Mouse (Mus musculus) G1E (cell line): ENCODE data around the gene Opn5. TPM values are rescaled to one million over a fixed set of nuclear protein-coding genes. Genes with fewer than 3 reads are reported as not detected.

ENCODE experiments used
- ATAC-seq: 2 replicates; pipeline ENCODE4 v1.8.0; 2016; ENCODE audit warnings: mild to moderate bottlenecking; ENCODE audit not compliant: insufficient number of reproducible peaks, poor library complexity, low FRiP score, severe bottlenecking; ENCODE audit errors: extremely low read depth
- DNase-seq: peaks from one replicate; pipeline ENCODE4 v3.0.0; 2012; ENCODE audit warnings: low spot score
- H3K27me3 ChIP-seq: 2 replicates; pipeline ENCODE4 v1.6.1; 2012; ENCODE audit warnings: mild to moderate bottlenecking, low read length, inconsistent platforms; ENCODE audit not compliant: insufficient read depth
- H3K36me3 ChIP-seq: replicated peaks from 2 replicates; pipeline ENCODE3; 2012; ENCODE audit warnings: mild to moderate bottlenecking, inconsistent platforms
- H3K4me1 ChIP-seq: 2 replicates; pipeline ENCODE4 v1.6.1; 2012; ENCODE audit warnings: low read depth, low read length, inconsistent platforms, mixed read lengths; ENCODE audit not compliant: insufficient read depth
- H3K4me3 ChIP-seq: 2 replicates; pipeline ENCODE4 v1.5.1; 2012; ENCODE audit warnings: low read depth, mild to moderate bottlenecking, inconsistent platforms, low read length, moderate library complexity, mixed read lengths
- H3K9me3 ChIP-seq: replicated peaks from 2 replicates; pipeline ENCODE4 v1.6.1; 2012; ENCODE audit warnings: inconsistent platforms
- CTCF ChIP-seq: IDR thresholded peaks from 2 replicates; pipeline ENCODE4 v1.5.1; 2012; ENCODE audit warnings: low read depth, low read length, inconsistent platforms, mixed read lengths
- GATA1 ChIP-seq: IDR thresholded peaks from 2 replicates; pipeline ENCODE4 v1.6.1; 2012; ENCODE audit warnings: borderline replicate concordance, low read length, inconsistent platforms, mixed read lengths
- GATA2 ChIP-seq: IDR thresholded peaks from 2 replicates; pipeline ENCODE4 v1.6.1; 2012; ENCODE audit warnings: low read depth, low read length, inconsistent platforms, borderline replicate concordance
- POLR2AphosphoS5 ChIP-seq: IDR thresholded peaks from 2 replicates; pipeline ENCODE4 v1.6.1; 2012; ENCODE audit warnings: low read depth, low read length, inconsistent platforms; ENCODE audit not compliant: insufficient replicate concordance
- TAL1 ChIP-seq: conservative IDR thresholded peaks from 2 replicates; pipeline ENCODE4 v1.6.1; 2012; ENCODE audit warnings: low read depth, low read length, inconsistent platforms, mixed read lengths
- polyA plus RNA-seq: library from polyadenylated mRNA; stranded (reverse); fragments of >175 nt; gene quantifications from 2 replicates; pipeline ENCODE4 v1.2.3, GENCODE M21; 2012
- total RNA-seq, 2 experiments: library from RNA; stranded (forward) in 1 of 2; stranded (reverse) in 1 of 2; fragments of 200-1000 nt in 1 of 2; fragments of >200 nt in 1 of 2; fragmentation: Nextera tagmentation in 1 of 2; gene quantifications; 2 replicates each; pipeline ENCODE4 v1.2.3; 2014 to 2017

Gene Opn5
- total RNA-seq (2014; fragmentation: Nextera tagmentation) (not detected in 2 replicates), total RNA-seq (2017) (not detected in 2 replicates), polyA plus RNA-seq (not detected in 2 replicates)

DNA sequence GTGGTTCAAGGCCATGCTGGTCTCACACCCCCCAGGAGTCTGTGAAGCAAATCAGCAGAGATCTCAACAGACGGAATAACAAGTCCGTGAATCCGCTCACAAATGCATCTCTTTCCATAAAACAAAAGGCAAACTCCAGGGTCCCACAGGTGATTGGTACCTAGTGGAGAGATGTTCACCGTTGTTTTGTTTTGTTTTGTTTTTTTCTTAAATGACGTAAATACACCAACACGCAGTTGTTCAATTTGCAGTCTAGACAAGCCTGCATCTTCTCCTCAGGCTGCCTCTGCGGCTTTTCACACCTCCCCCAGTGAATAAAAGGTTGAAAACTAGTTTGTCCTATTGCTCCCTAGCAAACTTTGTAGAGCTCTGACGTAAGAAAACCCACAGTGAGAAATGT is at the start of gene Opn5:
Gene Opn5, minus strand, starts transcription at position 101 of the 400 bp plus-strand sequence.
- no peak within 1 kb of the TSS for H3K4me3 ChIP-seq
- H3K4me1 ChIP-seq, result no peaks in the 10 kb centered on the region
- peaks cover 24% of the 10 kb centered on the region for H3K9me3 ChIP-seq
- H3K27me3 ChIP-seq, result no peaks in the 10 kb centered on the region
- DNase-seq (no peak), ATAC-seq (no peak)
- no peaks in the 10 kb centered on the region for H3K36me3 ChIP-seq
- TF ChIP-seq GATA1 (no peak), GATA2 (no peak), CTCF (no peak), TAL1 (no peak), POLR2AphosphoS5 (no peak)

- H3K4me3 ChIP-seq, result no peak overlapping the region
- H3K27me3 ChIP-seq, result no peaks in the 10 kb centered on the region
- ATAC-seq, result no peak
- H3K36me3 ChIP-seq, result no peaks in the 10 kb centered on the region
- no peak for DNase-seq
- H3K4me1 ChIP-seq, result no peaks in the 10 kb centered on the region
- TF ChIP-seq GATA2 (no peak), CTCF (no peak), POLR2AphosphoS5 (no peak), GATA1 (no peak), TAL1 (no peak)
- H3K9me3 ChIP-seq, result peaks cover 15% of the 10 kb centered on the region
These were observed 47.6 kb upstream of the Opn5 start for GRCm38 (mm10) chr17:42658634-42659422.

DNA sequence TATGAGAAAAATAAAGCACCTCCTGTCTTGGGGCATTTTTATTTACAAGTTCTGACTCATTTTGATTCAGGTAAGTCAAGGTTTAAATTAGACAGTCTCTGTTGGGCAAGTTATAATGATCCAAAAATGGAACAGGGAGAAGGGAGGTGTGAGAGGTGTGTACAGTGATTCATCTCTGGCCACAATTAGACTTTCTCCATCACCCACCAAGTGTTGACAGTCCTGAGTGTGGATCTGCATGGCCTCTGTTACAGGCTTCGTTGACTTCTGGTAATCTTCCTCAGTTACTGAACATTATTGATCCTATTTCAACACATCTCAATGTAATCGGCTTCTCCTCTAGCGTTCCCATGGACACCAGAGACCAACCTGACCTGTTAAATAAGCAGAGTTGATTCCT is 32.2 kb upstream of the Opn5 start:
- Histone ChIP-seq H3K4me1 (no peaks in the 10 kb centered on the region), H3K36me3 (no peaks in the 10 kb centered on the region), H3K4me3 (no peak overlapping the region), H3K9me3 (peaks cover 25% of the 10 kb centered on the region), H3K27me3 (no peaks in the 10 kb centered on the region)
- ATAC-seq (no peak), DNase-seq (no peak)
- TF ChIP-seq TAL1 (no peak), GATA2 (no peak), POLR2AphosphoS5 (no peak), GATA1 (no peak), CTCF (no peak)

DNA sequence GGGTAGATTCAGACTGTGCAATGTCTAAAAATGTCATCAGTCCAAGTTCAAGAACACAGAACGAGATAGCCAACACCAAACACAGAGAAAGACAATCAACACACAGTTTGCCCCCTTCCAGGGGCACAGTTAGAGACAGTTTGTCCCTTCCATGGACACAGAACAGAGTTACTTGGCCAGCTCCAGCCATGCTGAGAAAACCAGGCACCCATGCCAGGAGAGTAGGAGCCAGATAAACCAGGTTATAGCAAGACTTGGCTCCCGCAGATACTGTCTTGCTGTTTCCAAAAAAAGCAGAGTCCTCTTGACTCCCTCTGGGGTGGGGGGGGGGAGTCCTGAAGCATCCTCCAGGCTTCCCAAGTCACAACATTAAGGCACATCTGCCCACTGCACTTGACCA is 19.0 kb upstream of the Opn5 start:
- no peak for ATAC-seq
- H3K4me3 ChIP-seq, result no peak overlapping the region
- no peak for TF ChIP-seq TAL1
- TF ChIP-seq GATA2, result no peak
- no peak for TF ChIP-seq CTCF
- no peak for TF ChIP-seq POLR2AphosphoS5
- TF ChIP-seq GATA1, result no peak
- no peaks in the 10 kb centered on the region for H3K36me3 ChIP-seq
- H3K4me1 ChIP-seq, result no peaks in the 10 kb centered on the region
- H3K9me3 ChIP-seq, result peaks cover 13% of the 10 kb centered on the region; the same call in 1 of the 2 replicates
- no peak for DNase-seq
- H3K27me3 ChIP-seq, result no peaks in the 10 kb centered on the region

DNA sequence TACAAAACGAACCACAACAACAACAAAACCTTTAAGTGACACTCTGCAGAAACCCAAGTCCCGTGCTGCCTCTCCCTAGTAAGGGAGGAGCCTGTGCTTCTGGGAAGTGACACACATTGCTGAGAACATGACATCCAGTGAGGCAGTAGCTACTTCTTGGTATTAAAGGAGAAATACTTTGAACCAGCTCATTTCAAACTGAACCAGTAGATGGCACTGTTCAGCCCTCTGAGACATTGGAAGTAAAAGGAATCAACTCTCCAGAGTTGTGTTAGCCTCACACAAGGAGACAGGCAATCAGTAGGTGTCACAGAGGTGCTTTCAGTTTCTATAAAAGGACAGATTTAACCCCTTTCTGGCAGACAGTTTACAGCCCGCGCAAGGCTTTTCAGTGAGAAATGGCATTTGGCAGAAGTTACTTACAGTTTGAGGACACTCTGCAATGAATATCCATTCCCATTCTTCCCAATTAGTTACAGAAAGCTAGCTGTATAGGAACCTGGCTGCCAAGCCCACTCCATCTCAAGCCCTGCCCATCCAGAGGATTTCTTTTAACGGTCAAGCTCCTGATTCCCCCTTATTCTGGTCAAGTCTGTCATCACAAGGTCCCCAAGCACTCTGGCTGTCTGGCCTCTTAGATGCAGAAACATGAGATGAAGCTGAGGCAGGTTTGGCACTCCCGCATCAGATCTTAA is 2.0 kb upstream of the Opn5 start:
- Histone ChIP-seq H3K4me3 (no peak overlapping the region), H3K36me3 (no peaks in the 10 kb centered on the region), H3K27me3 (no peaks in the 10 kb centered on the region), H3K4me1 (no peaks in the 10 kb centered on the region), H3K9me3 (peaks cover 19% of the 10 kb centered on the region)
- TF ChIP-seq GATA2, result no peak
- no peak for TF ChIP-seq TAL1
- no peak for TF ChIP-seq POLR2AphosphoS5
- TF ChIP-seq GATA1, result no peak
- TF ChIP-seq CTCF, result no peak
- ATAC-seq (no peak), DNase-seq (no peak)

DNA sequence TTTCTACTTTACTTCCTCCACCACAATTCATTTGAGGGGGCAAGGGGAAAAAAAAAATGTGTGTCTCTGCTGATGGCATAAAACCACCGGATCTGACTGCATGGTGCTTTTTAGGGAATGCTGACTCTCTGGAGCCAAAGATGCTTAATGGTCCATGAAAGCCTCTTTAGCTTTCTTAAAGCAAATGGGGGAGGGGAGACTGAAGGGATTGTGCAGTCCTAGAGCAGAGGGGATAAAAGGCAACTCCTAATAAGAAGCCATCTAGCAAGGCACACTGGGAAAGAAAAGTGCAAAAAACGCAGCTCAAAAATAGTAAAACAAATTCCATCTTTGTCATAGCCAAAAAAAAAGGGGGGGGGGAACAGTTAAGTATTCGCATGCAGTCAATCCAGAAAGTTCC is 2.9 kb downstream of the Opn5 start:
- no peak for DNase-seq
- H3K9me3 ChIP-seq, result peaks cover 32% of the 10 kb centered on the region
- no peaks in the 10 kb centered on the region for H3K36me3 ChIP-seq
- no peak for ATAC-seq
- TF ChIP-seq GATA1, result no peak
- TF ChIP-seq TAL1, result no peak
- TF ChIP-seq CTCF, result no peak
- no peak for TF ChIP-seq POLR2AphosphoS5
- TF ChIP-seq GATA2, result no peak
- H3K4me3 ChIP-seq, result no peak overlapping the region
- no peaks in the 10 kb centered on the region for H3K4me1 ChIP-seq
- H3K27me3 ChIP-seq, result no peaks in the 10 kb centered on the region
